Mouse (Mus musculus) kidney, adult 11 months (tissue): ENCODE results near the gene Ankrd61.

Experiments
- DNase-seq: peaks from one replicate; pipeline ENCODE4 v3.0.0; 2022

Gene Ankrd61

GRCm38 (mm10) chr5:143892255-143892886 lies 5.1 kb downstream of the Ankrd61 start:
- DNase-seq = no peak

GRCm38 (mm10) chr5:143890741-143891140 lies 6.7 kb downstream of the Ankrd61 start:
- DNase-seq = no peak

GRCm38 (mm10) chr5:143885274-143885673 lies 12.2 kb downstream of the Ankrd61 start:
- DNase-seq = no peak

GRCm38 (mm10) chr5:143874571-143874970 lies 22.9 kb downstream of the Ankrd61 start:
- no peak for DNase-seq

GRCm38 (mm10) chr5:143871547-143872169 lies 25.8 kb downstream of the Ankrd61 start:
- DNase-seq = no peak
